Mouse (Mus musculus): ENCODE results near the gene Zbtb17. TPM values are rescaled to one million over a fixed set of nuclear protein-coding genes. Genes with fewer than 3 reads are reported as not detected.

Zbtb17 gene
- polyA plus RNA-seq, 1 experiment from 2014 or later = 8.5 TPM

Other genes with a start within 250 kb of the Zbtb17 start
- 1.2 and 1.4 TPM in 2 replicates for gene Rsg1, start 230.7 kb upstream of the Zbtb17 start, polyA plus RNA-seq (2015; fragmentation: Nextera tagmentation; extraction: Ambion mirVana)
- gene Arhgef19, start 205.2 kb upstream of the Zbtb17 start, polyA plus RNA-seq (2015; fragmentation: Nextera tagmentation; extraction: Ambion mirVana) = 1.5 TPM in 2 replicates
- 0.75 and 0.79 TPM in 2 replicates for gene Epha2, start 143.4 kb upstream of the Zbtb17 start, polyA plus RNA-seq (2015; fragmentation: Nextera tagmentation; extraction: Ambion mirVana)
- gene Fam131c, start 76.4 kb upstream of the Zbtb17 start, polyA plus RNA-seq (2015; fragmentation: Nextera tagmentation; extraction: Ambion mirVana) = 0.08 TPM in 1 of 2 replicates, not detected in the other
- not detected in 2 replicates for gene Clcnka, start 45.9 kb upstream of the Zbtb17 start, polyA plus RNA-seq (2015; fragmentation: Nextera tagmentation; extraction: Ambion mirVana)
- gene Clcnkb, start 28.6 kb upstream of the Zbtb17 start, polyA plus RNA-seq (2015; fragmentation: Nextera tagmentation; extraction: Ambion mirVana) = not detected in 2 replicates
- gene Hspb7, start 23.9 kb upstream of the Zbtb17 start, polyA plus RNA-seq (2015; fragmentation: Nextera tagmentation; extraction: Ambion mirVana) = 0.24 and 0.47 TPM in 2 replicates
- not detected in 2 replicates for gene Srarp, start 8.5 kb upstream of the Zbtb17 start, polyA plus RNA-seq (2015; fragmentation: Nextera tagmentation; extraction: Ambion mirVana)
- 4.7 and 5.6 TPM in 2 replicates for gene Spen, start 93.9 kb downstream of the Zbtb17 start, polyA plus RNA-seq (2015; fragmentation: Nextera tagmentation; extraction: Ambion mirVana)
- gene Fblim1, start 161.4 kb downstream of the Zbtb17 start, polyA plus RNA-seq (2015; fragmentation: Nextera tagmentation; extraction: Ambion mirVana) = 1.7 and 1.9 TPM in 2 replicates
- gene Tmem82, start 174.0 kb downstream of the Zbtb17 start, polyA plus RNA-seq (2015; fragmentation: Nextera tagmentation; extraction: Ambion mirVana) = 4.4 and 4.6 TPM in 2 replicates
- 0.07 TPM in 1 of 2 replicates, not detected in the other for gene Slc25a34, start 179.2 kb downstream of the Zbtb17 start, polyA plus RNA-seq (2015; fragmentation: Nextera tagmentation; extraction: Ambion mirVana)
- gene Plekhm2, start 220.2 kb downstream of the Zbtb17 start, polyA plus RNA-seq (2015; fragmentation: Nextera tagmentation; extraction: Ambion mirVana) = 1.1 and 2.0 TPM in 2 replicates
- gene Rsc1a1, start 240.9 kb downstream of the Zbtb17 start, polyA plus RNA-seq (2015; fragmentation: Nextera tagmentation; extraction: Ambion mirVana) = 1.2 TPM in 1 of 2 replicates, not detected in the other